Mouse (Mus musculus) adrenal gland, postnatal 10 days (tissue): ENCODE measurements around the gene Pard6a. TPM values are rescaled to one million over a fixed set of nuclear protein-coding genes. Genes with fewer than 3 reads are reported as not detected.
A peak's percentile ranks its signal among the peaks of the same experiment; 100 is the strongest.

ENCODE experiments used
- DNase-seq: peaks from one replicate; pipeline ENCODE4 v3.0.0; 2021; ENCODE audit warnings: mixed read lengths
- total RNA-seq, 2 experiments: library from RNA; stranded (reverse); gene quantifications; 2 replicates each; pipeline ENCODE4 v1.2.3; 2021

Gene Pard6a
- total RNA-seq, 2 experiments from 2014 or later, result 9.1 to 12.6 TPM

DNA sequence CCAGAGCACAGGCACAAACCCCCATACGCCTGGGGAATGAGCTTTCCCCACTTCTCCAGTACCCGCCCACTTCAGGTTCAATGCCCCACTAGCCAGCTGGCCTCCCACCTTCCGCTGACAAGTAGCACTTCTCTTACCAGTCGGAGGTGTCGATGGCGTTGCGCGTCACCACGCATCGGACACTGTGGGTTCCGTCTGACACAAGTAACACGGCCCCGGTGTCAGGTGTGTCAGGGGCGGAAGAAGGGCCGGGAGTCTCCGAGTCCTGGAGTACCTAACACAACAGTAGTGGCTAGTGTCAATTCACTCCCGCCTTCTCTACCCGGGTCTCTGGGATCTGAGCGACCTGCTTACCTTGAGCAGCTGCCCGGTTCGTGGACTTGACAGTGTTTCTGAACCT, 382 bp upstream of the Pard6a start:
- no peak for DNase-seq

DNA sequence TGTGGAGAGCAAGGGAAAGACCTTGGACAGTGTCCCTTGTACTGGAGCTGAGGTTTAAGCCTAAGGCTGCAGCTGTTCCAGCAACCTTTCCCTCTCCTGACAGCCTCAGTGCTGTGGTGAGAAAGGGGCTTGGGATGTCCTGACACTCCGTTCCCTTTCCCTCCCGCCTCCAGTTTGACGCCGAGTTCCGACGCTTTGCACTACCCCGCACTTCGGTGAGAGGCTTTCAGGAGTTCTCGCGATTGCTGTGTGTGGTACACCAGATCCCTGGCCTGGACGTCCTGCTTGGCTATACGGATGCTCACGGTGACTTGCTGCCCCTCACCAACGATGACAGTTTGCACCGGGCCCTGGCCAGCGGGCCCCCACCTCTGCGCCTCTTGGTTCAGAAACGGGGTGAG, 1.1 kb downstream of the Pard6a start:
- no peak for DNase-seq

DNA sequence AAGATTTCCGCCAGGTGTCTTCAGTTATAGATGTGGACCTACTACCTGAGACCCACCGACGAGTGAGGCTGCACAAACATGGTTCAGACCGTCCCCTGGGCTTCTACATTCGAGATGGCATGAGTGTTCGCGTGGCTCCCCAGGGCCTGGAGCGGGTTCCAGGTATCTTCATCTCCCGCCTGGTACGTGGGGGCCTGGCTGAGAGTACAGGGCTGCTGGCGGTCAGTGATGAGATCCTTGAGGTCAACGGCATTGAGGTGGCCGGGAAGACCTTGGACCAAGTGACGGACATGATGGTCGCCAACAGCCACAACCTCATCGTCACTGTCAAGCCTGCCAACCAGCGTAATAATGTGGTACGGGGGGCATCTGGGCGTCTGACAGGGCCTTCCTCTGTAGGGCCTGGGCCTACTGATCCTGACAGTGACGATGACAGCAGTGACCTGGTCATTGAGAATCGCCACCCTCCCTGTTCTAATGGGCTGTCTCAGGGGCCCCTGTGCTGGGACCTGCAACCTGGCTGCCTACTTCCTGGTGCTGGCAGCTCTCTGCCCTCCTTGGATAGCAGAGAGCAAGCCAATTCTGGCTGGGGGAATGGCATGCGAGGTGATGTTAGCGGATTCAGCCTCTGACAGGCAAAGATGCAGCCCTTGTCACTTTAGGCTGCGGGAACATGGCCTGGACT, 1.9 kb downstream of the Pard6a start:
- no peak for DNase-seq

DNA sequence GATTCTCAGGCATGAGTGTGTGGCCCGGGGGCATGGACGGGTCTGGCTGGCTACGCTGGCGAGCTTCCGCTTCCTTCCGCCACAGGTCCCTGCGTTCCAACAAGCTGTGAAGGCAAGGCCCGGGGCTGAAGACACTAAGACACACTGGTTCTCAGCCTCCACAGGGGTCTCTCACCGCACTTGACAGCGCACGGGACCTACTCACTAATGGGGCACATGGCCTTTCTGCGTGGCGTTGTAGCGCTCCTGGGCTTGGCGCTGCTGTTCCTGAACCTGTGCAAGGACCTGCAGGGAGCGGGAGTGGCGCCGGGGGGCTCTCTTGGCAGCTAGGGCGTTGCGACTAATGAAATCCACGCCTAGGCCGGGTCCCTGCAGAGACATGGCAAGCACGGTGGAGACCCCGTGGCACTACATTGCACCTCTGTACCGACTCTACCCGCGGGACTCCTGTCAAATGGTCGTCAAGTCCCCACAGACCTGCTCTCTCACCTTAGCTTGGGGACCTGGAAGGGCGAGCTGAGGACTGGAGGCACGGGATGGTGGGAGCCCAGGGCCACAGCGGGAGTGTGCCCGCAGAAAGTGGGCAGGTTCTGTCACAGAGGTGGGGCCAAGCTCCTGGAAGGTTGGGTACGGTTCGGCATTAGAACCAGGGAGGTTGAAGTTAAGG, 3.3 kb downstream of the Pard6a start:
- no peak for DNase-seq

DNA sequence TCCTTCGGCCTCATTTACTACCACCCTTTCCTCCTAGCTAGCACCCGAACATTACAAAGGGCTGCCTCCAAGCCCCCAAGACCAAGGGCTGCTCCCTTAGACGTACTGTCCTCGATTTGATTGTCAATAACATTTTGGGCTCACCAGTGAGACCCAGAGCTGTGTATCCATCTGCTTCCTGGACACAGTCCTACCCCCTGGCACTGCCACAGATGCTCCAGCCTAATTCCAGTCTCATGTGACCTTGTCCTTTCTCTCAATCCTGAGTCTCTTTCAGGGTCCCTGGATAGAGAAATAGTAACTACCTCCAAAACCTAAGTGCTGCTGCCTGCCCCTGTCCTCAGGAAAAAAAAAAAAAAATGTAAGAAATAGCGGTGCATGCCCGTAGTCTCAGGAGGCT, 4.0 kb downstream of the Pard6a start:
- DNase-seq, result no peak

DNA sequence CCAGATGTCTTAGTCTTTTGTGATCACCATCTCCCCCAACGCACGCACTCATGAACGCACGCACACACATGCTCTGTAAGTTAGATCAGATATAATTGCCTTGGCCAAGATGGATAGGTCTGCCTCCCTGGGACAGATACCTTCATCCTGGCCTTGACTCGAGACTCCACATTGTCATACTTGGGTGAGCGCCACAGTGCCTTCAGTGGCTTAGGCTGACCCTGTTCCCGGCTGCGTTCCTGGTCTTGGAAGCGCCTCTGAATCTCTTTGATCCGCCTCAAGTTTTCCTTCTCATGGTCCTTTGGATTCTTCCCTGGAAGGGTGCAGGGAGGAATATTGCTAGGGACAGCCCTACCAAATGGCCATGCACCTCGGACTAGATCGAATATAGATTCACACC, 5.5 kb downstream of the Pard6a start:
- no peak for DNase-seq

DNA sequence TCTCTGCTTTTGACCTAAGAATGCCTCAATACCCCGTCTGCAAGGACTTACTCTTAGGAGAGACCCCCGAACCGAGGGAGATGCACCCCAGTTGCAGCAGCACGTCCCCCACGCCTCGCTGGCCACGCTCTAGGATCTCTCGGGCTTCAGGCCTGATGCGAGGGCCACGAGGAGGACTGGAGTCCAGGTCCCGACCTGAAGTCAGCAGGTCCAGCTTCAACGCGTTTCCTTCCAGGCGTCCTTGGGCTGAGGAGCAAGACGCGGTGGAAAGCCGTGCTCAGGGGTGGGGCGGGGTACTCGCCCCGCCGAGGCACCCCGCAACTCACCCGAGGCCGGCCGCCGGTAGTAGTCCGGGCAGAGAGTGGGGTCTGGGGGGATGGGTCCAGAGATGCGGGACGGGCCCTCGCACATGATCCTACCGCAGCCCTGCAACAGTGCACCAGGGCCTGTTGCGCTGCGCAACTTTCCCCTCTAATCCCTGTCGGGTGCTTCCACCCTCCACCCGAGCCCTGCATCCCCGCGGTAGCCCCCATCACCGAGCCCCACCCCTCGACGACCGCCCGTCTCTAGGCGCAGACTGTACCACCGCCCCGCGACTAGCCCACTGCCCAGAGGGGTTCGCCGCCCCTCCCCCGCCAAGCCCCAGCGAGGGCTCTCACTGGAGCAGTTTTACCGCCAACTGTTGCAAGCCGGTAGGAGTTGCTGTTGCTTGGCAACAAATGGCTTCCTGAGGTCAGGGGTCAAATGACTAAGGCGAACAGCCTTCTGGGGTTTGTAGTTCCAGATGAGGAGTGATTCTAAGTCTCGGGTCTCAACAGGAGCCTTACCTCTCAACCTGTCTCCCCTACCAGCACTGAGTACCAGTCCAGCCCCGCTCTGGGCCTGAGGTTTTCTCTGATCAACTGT, 6.8 kb downstream of the Pard6a start, which contains the start of the genes 4933405L10Rik and Enkd1:
4933405L10Rik (plus strand) TSS at position 158 of the 906 bp plus-strand sequence.
Enkd1 (minus strand) TSS at position 713 of the 906 bp plus-strand sequence.
- DNase-seq, result peak; percentile 90

DNA sequence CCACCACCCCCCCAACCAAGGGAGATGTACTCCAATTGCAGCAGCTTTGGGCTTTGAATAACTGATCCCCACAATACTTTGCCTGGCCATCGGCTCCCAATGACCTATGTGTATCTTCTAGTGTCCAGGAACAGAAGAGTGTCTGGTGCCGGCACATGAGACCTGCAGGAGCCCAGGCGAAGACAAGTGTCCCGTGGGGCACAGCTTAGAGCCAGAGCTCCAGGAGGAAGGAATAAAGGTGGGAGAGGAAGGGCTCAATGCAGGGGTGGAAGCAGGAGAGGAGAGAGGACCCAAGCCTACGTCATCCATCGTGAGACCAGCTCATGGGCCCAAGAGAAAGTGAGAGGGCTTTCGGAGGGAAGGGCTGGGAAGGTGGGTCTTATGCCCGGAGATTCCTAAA, 7.7 kb downstream of the Pard6a start:
- DNase-seq, result no peak

DNA sequence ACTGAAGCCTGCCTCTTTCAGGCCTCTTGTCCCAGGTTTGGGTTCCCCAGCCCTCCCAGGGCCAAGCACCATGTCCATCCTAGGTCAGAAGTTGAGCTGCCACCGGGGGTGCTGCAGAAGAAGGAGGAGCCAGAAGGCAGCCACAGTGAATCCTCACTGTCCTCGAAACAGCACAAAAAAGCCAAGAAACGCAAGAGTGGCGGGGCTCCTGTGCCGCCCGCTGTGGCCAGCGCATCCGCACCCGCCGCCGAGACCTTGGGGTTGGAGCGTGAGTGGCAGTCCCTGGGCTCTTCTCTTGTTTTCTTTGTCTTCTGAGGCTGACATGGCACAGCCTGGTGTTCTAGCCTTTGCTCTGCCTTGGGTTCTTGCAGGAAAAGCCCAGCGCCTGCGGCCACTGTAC, 8.4 kb downstream of the Pard6a start:
- no peak for DNase-seq

DNA sequence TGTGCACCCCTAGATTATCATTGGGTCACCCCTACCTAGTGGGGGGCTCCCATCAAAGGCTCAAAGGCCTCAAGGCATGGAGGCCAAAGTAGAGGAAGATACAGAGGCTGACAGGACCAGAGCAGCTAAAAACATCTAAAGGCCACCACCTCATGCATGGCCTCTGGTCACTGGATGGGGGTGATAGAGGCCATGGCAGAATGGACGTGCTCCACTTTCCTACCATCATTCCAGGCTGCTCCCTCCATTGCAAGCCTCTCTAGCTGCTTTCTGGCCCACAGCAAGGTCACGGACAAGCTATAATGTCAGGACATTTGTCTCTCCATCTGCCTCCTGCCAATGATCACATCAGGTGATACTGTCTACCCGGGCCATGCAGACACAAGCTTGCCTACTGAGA, 11.3 kb downstream of the Pard6a start:
- no peak for DNase-seq

DNA sequence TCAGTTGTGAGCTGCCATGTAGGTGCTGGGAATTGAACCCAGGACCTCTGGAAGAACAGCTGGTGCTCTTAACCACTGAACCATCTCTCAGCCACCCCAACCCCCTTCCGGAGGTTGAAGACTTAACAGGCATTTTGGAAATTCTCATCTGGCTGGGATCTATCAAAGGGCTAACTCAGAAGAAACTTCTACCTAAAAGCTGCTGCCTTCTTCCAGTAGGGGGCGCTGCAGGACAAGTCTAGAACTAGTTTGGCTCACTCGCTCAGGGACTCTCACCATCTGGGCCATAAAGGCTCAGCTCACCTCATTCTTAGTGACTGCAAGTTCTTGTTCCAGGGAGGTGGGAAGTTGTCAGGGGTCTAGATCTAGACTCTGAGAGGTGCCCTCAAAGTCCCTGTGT, 13.2 kb downstream of the Pard6a start:
- peak; percentile 94 for DNase-seq

DNA sequence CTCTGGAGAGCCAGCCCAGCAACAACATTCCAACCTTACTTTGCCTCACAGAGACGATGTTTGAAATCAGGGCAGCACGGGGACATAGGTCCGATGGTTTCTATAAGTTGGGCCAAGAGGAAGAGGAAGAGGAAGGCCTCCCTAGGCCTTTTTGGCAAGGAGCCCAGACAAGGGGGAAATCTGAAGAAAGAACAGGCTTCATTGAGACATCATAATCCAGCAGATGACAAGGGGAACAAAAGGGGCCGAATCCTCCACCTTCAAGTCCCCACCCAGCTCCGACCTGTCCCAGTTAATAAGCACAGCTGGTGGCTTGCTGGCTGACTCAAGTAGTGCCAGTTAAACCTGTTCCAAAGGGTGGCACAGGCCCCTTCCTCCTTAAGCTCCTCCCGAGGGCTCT, 14.1 kb downstream of the Pard6a start:
- no peak for DNase-seq

DNA sequence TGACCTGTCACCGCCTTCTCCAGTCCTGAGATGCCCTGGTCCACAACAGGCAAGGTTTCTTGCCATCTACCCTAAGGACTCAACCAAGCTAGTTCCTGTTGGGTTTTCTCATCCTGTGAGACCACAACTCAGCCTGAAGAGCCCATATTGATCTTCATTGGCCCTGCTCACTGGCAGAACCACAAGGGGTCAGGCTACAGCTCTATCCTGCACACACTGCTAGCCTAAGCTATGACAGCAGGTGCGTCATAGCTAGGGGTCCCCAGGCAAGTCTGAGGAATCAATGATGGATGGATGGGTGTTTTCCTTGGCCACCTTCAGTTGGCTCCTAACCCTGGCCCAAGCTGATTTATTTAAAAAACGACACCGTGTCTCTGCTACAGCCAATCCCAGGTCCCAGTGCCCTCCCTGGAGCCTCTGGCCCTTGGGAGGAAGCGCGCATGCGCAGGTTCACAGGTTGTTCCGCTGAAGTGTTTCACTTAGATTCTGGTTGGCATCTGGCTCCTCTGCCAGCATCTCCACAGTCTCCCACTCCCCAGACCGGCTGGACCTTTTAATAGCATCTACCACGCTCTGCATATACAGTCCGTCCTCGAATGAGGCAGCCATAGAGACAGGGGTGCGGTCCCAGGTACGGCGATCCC, 15.5 kb downstream of the Pard6a start:
- DNase-seq, result no peak

DNA sequence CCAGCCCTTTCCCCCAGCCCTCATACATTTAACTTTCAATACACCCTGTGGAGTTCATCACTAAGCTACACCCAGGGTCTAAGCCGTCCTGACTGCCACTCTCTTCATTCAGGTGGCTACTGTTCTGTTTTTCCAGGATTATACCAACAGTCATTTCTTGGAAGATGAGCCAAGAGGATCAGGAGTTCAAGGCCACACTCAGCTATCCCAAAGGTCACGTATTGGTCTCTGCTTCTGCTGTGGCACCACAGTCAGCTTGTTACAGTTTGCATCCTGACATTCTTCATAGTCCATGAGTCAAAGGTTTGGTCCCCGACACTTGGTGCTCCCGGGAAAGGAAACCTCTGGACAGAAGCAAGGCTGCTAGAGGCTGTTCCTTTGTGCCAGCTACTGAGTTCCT, 18.7 kb downstream of the Pard6a start:
- no peak for DNase-seq

DNA sequence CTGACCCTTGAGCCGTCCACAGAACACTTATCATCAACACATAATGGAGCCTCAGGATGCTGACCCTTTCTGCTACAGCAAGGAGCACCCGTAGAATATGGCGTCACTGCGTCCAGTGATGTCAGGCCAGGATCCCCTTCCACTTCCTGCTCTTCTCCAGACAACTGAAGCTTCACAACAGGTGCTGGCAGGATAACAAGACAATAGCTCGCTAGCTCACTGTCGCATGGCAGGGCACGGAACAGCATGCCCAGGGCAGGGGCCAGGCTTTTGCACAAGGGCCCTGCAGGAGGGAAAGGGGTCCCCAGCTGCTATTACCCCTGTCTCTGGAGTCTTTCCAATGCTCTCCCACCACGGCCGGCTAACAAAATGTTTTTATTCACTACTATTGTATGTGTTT, 21.9 kb downstream of the Pard6a start:
- no peak for DNase-seq

DNA sequence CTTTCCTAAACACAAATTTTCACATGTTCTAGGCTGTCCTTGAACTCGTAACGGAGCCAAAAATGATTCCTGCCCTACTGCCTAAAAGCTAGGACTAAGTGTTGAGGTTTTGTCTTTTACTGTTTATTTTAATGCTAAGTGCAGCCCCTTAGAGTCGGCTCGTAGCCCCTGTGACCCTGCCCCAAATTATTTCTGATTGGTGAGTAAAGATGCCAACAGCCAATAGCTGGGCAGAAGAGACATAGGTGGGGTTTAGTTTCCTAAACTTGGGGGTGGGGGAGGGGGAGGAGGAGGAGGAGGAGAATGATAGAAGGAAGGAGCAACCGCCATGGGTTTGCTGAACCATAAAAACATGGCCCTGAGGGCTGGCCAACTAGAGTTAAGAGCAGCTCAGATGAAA, 24.8 kb downstream of the Pard6a start:
- DNase-seq, result no peak

DNA sequence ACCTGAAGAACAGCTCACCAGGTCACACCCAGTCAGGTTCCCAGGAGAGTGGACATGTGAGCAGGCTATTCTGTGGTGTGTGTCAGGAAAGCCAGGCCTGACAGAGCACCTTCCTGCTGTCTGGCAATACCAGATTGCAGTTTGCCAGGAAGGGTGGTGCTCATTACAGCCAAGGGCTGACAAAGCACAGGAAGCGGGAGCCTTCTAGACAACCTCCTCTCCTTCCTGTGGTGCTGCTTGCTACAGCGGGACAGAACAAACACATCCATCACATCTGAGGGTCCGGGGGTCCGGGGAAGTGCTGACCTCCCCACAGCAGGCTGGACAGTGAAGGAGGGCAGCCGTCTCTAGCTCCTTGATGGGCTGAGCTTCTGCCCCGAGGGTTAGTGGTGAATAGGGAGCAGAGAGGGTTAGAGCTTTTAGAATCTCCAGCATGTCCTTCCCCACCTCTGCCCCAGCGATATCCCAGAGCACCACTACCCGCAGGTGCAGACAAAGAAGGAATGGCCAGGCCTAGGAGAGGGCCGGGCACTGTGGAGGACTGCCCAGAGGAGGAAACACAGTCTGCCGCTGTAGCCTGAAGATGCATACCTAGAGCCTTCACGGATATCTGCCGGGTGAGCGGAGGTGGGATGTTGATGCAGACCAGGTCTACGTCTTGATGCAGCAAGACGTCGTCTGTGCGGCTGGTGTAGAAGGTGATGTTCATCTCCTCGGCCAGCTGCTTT, 26.6 kb downstream of the Pard6a start:
- DNase-seq, result peak; percentile 42

DNA sequence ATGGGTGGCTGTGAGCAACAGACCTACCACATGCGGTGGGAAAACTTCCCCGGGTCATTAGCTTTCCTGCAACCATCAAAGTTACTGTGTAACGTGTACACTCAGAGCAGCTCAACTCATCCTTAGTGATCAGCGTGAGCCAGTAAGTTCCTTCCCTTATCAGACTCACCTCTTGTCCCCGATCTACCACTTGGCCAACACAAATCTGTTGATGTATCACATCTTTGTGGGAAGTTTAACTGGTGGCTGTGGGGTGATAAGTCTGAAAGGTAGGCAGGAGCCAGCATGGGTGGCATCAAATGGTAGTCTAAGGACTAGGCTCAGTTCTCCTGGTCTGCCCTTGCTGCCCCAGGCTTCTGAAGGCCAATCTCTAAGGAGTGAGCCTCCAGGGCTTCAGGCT, 31.2 kb downstream of the Pard6a start:
- DNase-seq, result no peak

DNA sequence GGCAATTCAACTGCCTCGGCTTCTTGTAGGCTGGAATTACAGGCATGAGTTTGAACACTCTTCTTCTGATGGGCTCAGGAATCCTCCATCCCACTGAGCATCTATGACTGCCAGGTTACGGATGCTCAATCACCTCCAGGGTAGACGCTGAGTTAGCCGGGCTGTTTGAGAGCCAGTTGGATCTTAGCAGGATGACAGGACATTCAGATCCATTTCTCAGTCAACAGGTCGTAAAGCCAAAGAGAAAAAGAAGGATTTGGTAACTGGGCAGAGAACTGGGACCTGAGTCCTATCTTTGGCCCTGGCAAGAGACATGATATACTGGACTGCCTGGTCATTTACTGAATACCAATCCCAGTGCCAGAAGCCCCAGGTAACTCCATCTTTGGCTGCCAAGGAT, 38.3 kb downstream of the Pard6a start:
- DNase-seq, result no peak

DNA sequence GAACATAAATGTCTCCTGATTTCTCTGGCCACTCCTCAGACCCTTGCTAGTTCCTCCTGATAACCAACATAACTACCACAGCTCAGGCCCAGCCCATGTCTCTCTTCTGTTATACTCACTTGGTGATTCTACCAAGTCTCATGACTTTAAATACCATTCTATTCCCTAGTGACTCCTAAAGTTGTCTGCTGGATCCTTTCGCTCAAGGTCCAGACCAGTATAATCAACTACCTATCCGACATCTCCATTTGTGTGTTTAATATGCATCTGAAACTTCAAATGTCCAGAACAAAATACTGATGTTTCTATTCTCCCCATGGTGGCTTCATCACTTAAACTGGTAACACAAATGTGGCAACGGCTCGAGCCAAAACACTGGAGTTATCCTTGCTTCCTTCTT, 42.4 kb downstream of the Pard6a start:
- no peak for DNase-seq

DNA sequence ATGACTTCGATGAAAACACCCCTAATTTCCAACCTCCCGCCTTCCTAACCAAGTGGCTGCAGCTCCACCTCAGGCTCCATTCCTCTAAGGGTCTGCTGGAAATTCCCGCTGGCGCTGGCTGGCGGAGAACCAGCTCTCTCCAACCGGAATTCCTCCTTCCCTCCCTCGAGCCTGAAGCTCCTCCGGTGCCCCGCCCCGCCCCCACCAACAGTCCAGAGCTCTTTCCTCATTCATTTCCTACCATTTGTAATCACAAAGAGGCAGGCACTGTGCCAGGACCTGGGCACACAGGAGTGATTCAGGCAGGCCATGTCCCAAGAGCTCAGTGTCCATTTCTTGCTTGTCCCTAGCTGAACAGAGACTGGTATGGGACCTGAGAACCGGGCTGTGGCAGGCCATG, 49.7 kb downstream of the Pard6a start:
- DNase-seq, result peak; percentile 93
